Mouse (Mus musculus) MEL (cell line): ENCODE measurements around the gene Celf2. TPM values are rescaled to one million over a fixed set of nuclear protein-coding genes. Genes with fewer than 3 reads are reported as not detected.

Source experiments
- DNase-seq: peaks from one replicate; pipeline ENCODE4 v3.0.0; 2011; ENCODE audit warnings: low read depth, low spot score
- H3K27ac ChIP-seq: 2 replicates; pipeline ENCODE4 v1.5.1; 2012; ENCODE audit warnings: low read depth, mild to moderate bottlenecking, control low read depth, low read length, moderate library complexity; ENCODE audit not compliant: control insufficient read depth
- H3K27me3 ChIP-seq, 2 experiments: fragments of 150-350 bp in 1 of 2; sonication (generic) in 1 of 2; 2 replicates each; pipeline ENCODE4 v1.6.1; 2012; ENCODE audit warnings: low read length in 2 of 2, mild to moderate bottlenecking in 2 of 2, improper control_type of control experiment in 1 of 2, moderate library complexity in 1 of 2; ENCODE audit not compliant: insufficient read depth in 2 of 2, control insufficient read depth in 1 of 2
- H3K36me3 ChIP-seq, 2 experiments: 2 replicates each; pipeline ENCODE4 v1.6.1; 2012 to 2014; ENCODE audit warnings: low read length in 2 of 2, improper control_type of control experiment in 1 of 2, inconsistent platforms in 1 of 2, mild to moderate bottlenecking in 1 of 2; ENCODE audit not compliant: insufficient read depth in 2 of 2, control insufficient read depth in 1 of 2
- H3K4me1 ChIP-seq, 2 experiments: fragments of 150-350 bp in 1 of 2; sonication (generic) in 1 of 2; 2 replicates each; pipeline ENCODE4 v1.6.1; 2012; ENCODE audit warnings: low read length in 2 of 2, improper control_type of control experiment in 1 of 2, mild to moderate bottlenecking in 1 of 2; ENCODE audit not compliant: insufficient read depth in 2 of 2, control insufficient read depth in 1 of 2
- H3K4me3 ChIP-seq, 2 experiments: fragments of 150-350 bp in 1 of 2; sonication (generic) in 1 of 2; 2 replicates each; pipeline ENCODE4 v1.5.1; 2012; ENCODE audit warnings: low read depth in 2 of 2, low read length in 2 of 2, mild to moderate bottlenecking in 2 of 2, moderate library complexity in 2 of 2, control low read depth in 1 of 2, improper control_type of control experiment in 1 of 2; ENCODE audit not compliant: control insufficient read depth in 1 of 2, insufficient read depth in 1 of 2
- H3K79me2 ChIP-seq: 2 replicates; pipeline ENCODE4 v1.6.1; 2012; ENCODE audit warnings: mild to moderate bottlenecking, low read length, moderate library complexity; ENCODE audit not compliant: control insufficient read depth, poor library complexity, insufficient read depth
- H3K9ac ChIP-seq: 2 replicates; pipeline ENCODE4 v1.6.1; 2012; ENCODE audit warnings: low read depth, mild to moderate bottlenecking, control low read depth, low read length, moderate library complexity; ENCODE audit not compliant: control insufficient read depth, poor library complexity, severe bottlenecking
- H3K9me3 ChIP-seq: fragments of 150-350 bp; sonication (generic); replicated peaks from 2 replicates; pipeline ENCODE4 v1.6.1; 2012; ENCODE audit warnings: mild to moderate bottlenecking, low read length, improper control_type of control experiment, moderate library complexity; ENCODE audit not compliant: insufficient read depth
- BHLHE40 ChIP-seq: IDR thresholded peaks from 2 replicates; pipeline ENCODE4 v1.6.1; 2012; ENCODE audit warnings: low read depth, mild to moderate bottlenecking, inconsistent platforms, low read length, improper control_type of control experiment, borderline replicate concordance
- CHD1 ChIP-seq: IDR thresholded peaks from 2 replicates; pipeline ENCODE4 v1.6.1; 2012; ENCODE audit warnings: low read depth, mild to moderate bottlenecking, inconsistent platforms, low read length, improper control_type of control experiment
- CHD2 ChIP-seq: IDR thresholded peaks from 2 replicates; pipeline ENCODE4 v1.6.1; 2011; ENCODE audit warnings: low read length, improper control_type of control experiment
- CTCF ChIP-seq, 3 experiments: IDR thresholded peaks in 2 of 3; conservative IDR thresholded peaks in 1 of 3; 2 replicates each; pipeline ENCODE4 v1.5.1; 2011 to 2012; ENCODE audit warnings: low read length in 3 of 3, low read depth in 2 of 3, mild to moderate bottlenecking in 2 of 3, improper control_type of control experiment in 1 of 3, inconsistent platforms in 1 of 3, mixed read lengths in 1 of 3, moderate library complexity in 1 of 3; ENCODE audit not compliant: control insufficient read depth in 1 of 3, insufficient read depth in 1 of 3, poor library complexity in 1 of 3, severe bottlenecking in 1 of 3
- EP300 ChIP-seq, 2 experiments: IDR thresholded peaks; 2 replicates each; pipeline ENCODE4 v1.6.1; 2011; ENCODE audit warnings: improper control_type of control experiment in 2 of 2, low read length in 2 of 2, low read depth in 1 of 2, mild to moderate bottlenecking in 1 of 2
- GABPA ChIP-seq: IDR thresholded peaks from 2 replicates; pipeline ENCODE4 v1.6.1; 2012; ENCODE audit warnings: low read depth, mild to moderate bottlenecking, inconsistent platforms, low read length, improper control_type of control experiment, moderate library complexity
- HCFC1 ChIP-seq: IDR thresholded peaks from 2 replicates; pipeline ENCODE4 v1.6.1; 2012; ENCODE audit warnings: low read depth, mild to moderate bottlenecking, inconsistent platforms, low read length, improper control_type of control experiment, moderate library complexity
- MAFK ChIP-seq: IDR thresholded peaks from 2 replicates; pipeline ENCODE4 v1.6.1; 2011; ENCODE audit warnings: low read depth, mild to moderate bottlenecking, low read length, improper control_type of control experiment, borderline replicate concordance
- MAZ ChIP-seq: IDR thresholded peaks from 2 replicates; pipeline ENCODE4 v1.6.1; 2012; ENCODE audit warnings: low read depth, mild to moderate bottlenecking, inconsistent platforms, low read length, improper control_type of control experiment
- MEF2A ChIP-seq: IDR thresholded peaks from 2 replicates; pipeline ENCODE4 v1.6.1; 2014; ENCODE audit warnings: low read depth, mild to moderate bottlenecking, inconsistent platforms, low read length, improper control_type of control experiment; ENCODE audit not compliant: poor library complexity, insufficient replicate concordance, severe bottlenecking; ENCODE audit errors: extremely low read depth
- MYB ChIP-seq: IDR thresholded peaks from 2 replicates; pipeline ENCODE4 v1.6.1; 2011; ENCODE audit warnings: mild to moderate bottlenecking, low read depth, low read length, improper control_type of control experiment
- MYC ChIP-seq: IDR thresholded peaks from 2 replicates; pipeline ENCODE4 v1.6.1; 2011; ENCODE audit warnings: low read depth, mild to moderate bottlenecking, low read length, improper control_type of control experiment, moderate library complexity
- NELFE ChIP-seq: IDR thresholded peaks from 2 replicates; pipeline ENCODE4 v1.6.1; 2011; ENCODE audit warnings: low read depth, low read length, improper control_type of control experiment
- NRF1 ChIP-seq: IDR thresholded peaks from 2 replicates; pipeline ENCODE4 v1.6.1; 2014; ENCODE audit warnings: low read depth, mild to moderate bottlenecking, inconsistent platforms, low read length, improper control_type of control experiment, moderate library complexity; ENCODE audit not compliant: poor library complexity, insufficient read depth, severe bottlenecking
- POLR2A ChIP-seq, 2 experiments: IDR thresholded peaks; 2 replicates each; pipeline ENCODE4 v1.6.1; 2011 to 2012; ENCODE audit warnings: low read length in 2 of 2, mild to moderate bottlenecking in 2 of 2, control low read depth in 1 of 2, improper control_type of control experiment in 1 of 2, low read depth in 1 of 2, moderate library complexity in 1 of 2; ENCODE audit not compliant: control insufficient read depth in 1 of 2, insufficient read depth in 1 of 2, poor library complexity in 1 of 2
- POLR2AphosphoS2 ChIP-seq: IDR thresholded peaks from 2 replicates; pipeline ENCODE4 v1.6.1; 2011; ENCODE audit warnings: low read length, improper control_type of control experiment
- SIN3A ChIP-seq: IDR thresholded peaks from 2 replicates; pipeline ENCODE4 v1.6.1; 2012; ENCODE audit warnings: low read length, improper control_type of control experiment, inconsistent platforms
- TBP ChIP-seq: IDR thresholded peaks from 2 replicates; pipeline ENCODE4 v1.8.0; 2011; ENCODE audit warnings: low read depth, low read length, improper control_type of control experiment
- UBTF ChIP-seq: IDR thresholded peaks from 2 replicates; pipeline ENCODE4 v1.6.1; 2012; ENCODE audit warnings: low read depth, mild to moderate bottlenecking, inconsistent platforms, low read length, improper control_type of control experiment, moderate library complexity, borderline replicate concordance; ENCODE audit not compliant: insufficient read depth
- ZC3H11A ChIP-seq: IDR thresholded peaks from 2 replicates; pipeline ENCODE4 v1.6.1; 2012; ENCODE audit warnings: low read depth, mild to moderate bottlenecking, inconsistent platforms, low read length, improper control_type of control experiment
- ZKSCAN1 ChIP-seq: IDR thresholded peaks from 2 replicates; pipeline ENCODE4 v1.6.1; 2012; ENCODE audit warnings: low read depth, mild to moderate bottlenecking, inconsistent platforms, low read length, improper control_type of control experiment, moderate library complexity
- ZMIZ1 ChIP-seq: IDR thresholded peaks from 2 replicates; pipeline ENCODE4 v1.6.1; 2012; ENCODE audit warnings: low read depth, mild to moderate bottlenecking, inconsistent platforms, low read length, improper control_type of control experiment, moderate library complexity
- polyA plus RNA-seq, 2 experiments: library from polyadenylated mRNA; stranded (reverse) in 1 of 2; unstranded in 1 of 2; fragments of >175 nt in 1 of 2; fragments of >200 nt in 1 of 2; gene quantifications; 2 replicates each; pipeline versions ENCODE4 v1.2.1 to v1.2.4; 2012; ENCODE audit warnings: low replicate concordance in 2 of 2, low read depth in 1 of 2; ENCODE audit not compliant: insufficient read length in 2 of 2, insufficient read depth in 1 of 2, missing spikeins in 1 of 2
- total RNA-seq: library from RNA; depleted of rRNA; stranded (reverse); fragments of 300-350 nt; gene quantifications from 2 replicates; pipeline ENCODE4 v1.2.3, GENCODE M21; 2012

Gene Celf2
- total and polyA plus RNA-seq, 3 experiments = 8.9 to 16.7 TPM; not detected in 1

DNA sequence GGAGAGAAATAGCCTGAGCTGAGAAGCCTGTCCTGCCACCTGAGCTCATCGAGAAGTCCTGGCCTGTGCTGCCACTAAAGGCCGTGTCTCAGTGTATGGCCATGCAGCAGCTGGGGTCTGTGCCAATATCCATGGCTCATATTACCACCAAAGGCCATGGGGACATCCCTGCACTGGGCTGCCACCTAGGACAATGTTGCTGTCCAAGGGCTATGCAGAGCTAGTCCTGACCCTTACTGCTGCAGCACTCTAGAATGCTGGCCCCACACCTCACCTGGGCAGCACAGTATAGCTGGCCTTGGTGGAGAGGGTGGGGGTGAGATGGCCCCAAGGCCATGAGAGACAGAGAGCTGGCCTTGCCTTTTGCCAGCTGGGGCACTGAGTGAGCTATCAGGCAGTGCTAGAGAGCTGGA lies 780.5 kb downstream of the Celf2 start:
- TF ChIP-seq MYB (no peak), MAZ (no peak), POLR2A (IDR thresholded peaks at IDR 0.05; ENCODE audit: control insufficient read depth in 1 of 2, insufficient read depth in 1 of 2, low read depth in 1 of 2, low read length in 2 of 2, poor library complexity in 1 of 2) (no peak), TBP (no peak), CHD1 (no peak), NELFE (no peak), MAFK (no peak), GABPA (no peak), ZMIZ1 (no peak), CTCF (IDR thresholded peaks at IDR 0.05 in 2 of 3, conservative IDR thresholded peaks at IDR 0.05 in 1 of 3; ENCODE audit: control insufficient read depth in 1 of 3, insufficient read depth in 1 of 3, low read depth in 2 of 3, low read length in 3 of 3, poor library complexity in 1 of 3, severe bottlenecking in 1 of 3) (no peak), ZC3H11A (no peak)

DNA sequence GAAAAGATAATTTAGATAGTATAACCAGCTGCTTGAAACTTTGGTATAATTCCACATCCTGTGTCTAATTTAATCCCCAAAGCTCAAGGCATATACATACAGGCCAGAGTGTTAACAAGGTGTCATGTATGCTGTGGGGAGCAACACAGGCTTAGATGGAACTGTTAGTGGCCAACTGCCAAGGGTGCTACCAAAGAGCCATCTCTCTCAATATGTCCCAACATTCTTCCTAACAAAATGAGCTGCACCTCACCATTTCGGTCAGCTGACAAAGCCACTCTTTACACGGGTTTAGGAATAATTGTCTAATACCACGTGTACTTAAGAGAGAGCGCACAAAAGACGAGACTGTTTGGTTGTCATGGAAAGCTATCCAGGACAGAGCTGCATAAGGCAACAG lies 782.0 kb downstream of the Celf2 start:
- Histone ChIP-seq H3K27ac (no peak overlapping the region), H3K4me1 (peaks cover 4 to 6% of the 10 kb centered on the region in 2 experiments; a peak in 2 of 4 replicates), H3K27me3 (no peaks in the 10 kb centered on the region), H3K9ac (no peak overlapping the region), H3K9me3 (no peaks in the 10 kb centered on the region), H3K4me3 (no peak overlapping the region), H3K36me3 (peaks cover 0 to 12% of the 10 kb centered on the region in 2 experiments; a peak in 2 of 4 replicates), H3K79me2 (no peaks in the 10 kb centered on the region)
- DNase-seq = no peak
- TF ChIP-seq BHLHE40 (no peak), MYB (no peak), SIN3A (no peak), HCFC1 (no peak), POLR2AphosphoS2 (no peak), TBP (no peak), EP300 (IDR thresholded peaks at IDR 0.05; ENCODE audit: low read depth in 1 of 2, low read length in 2 of 2) (no peak), ZMIZ1 (no peak), CHD2 (no peak), UBTF (no peak), NRF1 (no peak), MYC (no peak), ZKSCAN1 (no peak), MEF2A (no peak)

More for the DNA sequence above, 780.5 kb downstream of the Celf2 start:
- Histone ChIP-seq H3K79me2 (no peaks in the 10 kb centered on the region), H3K27me3 (no peaks in the 10 kb centered on the region; a peak in 1 of 4 replicates), H3K4me3 (no peak overlapping the region), H3K4me1 (peaks cover 2% of the 10 kb centered on the region in 2 experiments; a peak in 1 of 4 replicates), H3K36me3 (peaks cover 0 to 2% of the 10 kb centered on the region in 2 experiments; a peak in 2 of 4 replicates), H3K27ac (no peak overlapping the region), H3K9ac (no peak overlapping the region), H3K9me3 (no peaks in the 10 kb centered on the region)
- DNase-seq = no peak
